Mouse (Mus musculus) brain, embryonic 14.5 days (tissue): ENCODE data around the gene Cobl.

Source experiments
- CTCF ChIP-seq: fragments of 200-500 bp; IDR thresholded peaks from 2 replicates; pipeline ENCODE4 v1.5.1; 2012; ENCODE audit warnings: inconsistent platforms, mild to moderate bottlenecking, moderate library complexity, borderline replicate concordance; ENCODE audit not compliant: insufficient read depth, insufficient read length; ENCODE audit errors: extremely low read depth
- POLR2A ChIP-seq: fragments of 200-500 bp; IDR thresholded peaks from 2 replicates; pipeline ENCODE4 v1.6.1; 2012; ENCODE audit warnings: mild to moderate bottlenecking, inconsistent platforms, borderline replicate concordance; ENCODE audit not compliant: poor library complexity, insufficient read depth, insufficient read length, severe bottlenecking; ENCODE audit errors: extremely low read depth

- TF ChIP-seq POLR2A = no peak
- TF ChIP-seq CTCF = no peak
These were observed 155.2 kb downstream of the Cobl start for GRCm38 (mm10) chr11:12309423-12310023.
